Mouse (Mus musculus): ENCODE data around the gene Pid1.

GRCm38 (mm10) chr1:84251205-84251604 lies 112.8 kb downstream of the Pid1 start:
- no peak for TF ChIP-seq CTCF (IDR thresholded peaks at IDR 0.05; ENCODE audit: low read depth)
- TF ChIP-seq EP300 (IDR thresholded peaks at IDR 0.05; ENCODE audit: low read depth), result no peak

Measured in liver, postnatal 0 days (tissue).